Mouse (Mus musculus): ENCODE measurements around the gene Macrod1.

DNA sequence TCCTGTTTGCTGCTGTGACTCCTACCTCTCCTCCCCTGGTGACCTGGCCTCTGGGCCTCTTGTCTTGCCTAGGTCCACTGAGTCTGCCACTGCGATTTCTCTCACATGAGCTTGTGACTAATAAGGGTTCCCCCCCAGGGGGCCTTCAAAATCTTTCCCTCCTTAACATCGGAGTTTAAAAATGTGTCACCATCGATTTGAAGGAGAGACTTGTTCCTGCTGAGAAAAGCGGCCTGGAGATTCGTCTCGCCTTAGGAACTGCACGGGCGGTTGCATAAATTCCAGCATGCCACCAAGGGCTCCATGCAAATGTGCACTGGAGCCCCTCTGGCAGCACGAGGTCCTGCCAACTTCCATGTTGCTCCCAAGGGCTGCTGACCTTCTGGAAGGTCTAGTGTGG is 21.1 kb downstream of the Macrod1 start:
- TF ChIP-seq CTCF (IDR thresholded peaks at IDR 0.05; ENCODE audit: borderline replicate concordance, insufficient read depth, low read depth, low read length) (no peak), POLR2A (IDR thresholded peaks at IDR 0.05; ENCODE audit: borderline replicate concordance, insufficient read depth, low read length) (no peak)
